Mouse (Mus musculus) bone marrow, adult 2 months (tissue): ENCODE data around the gene Hsf5. TPM values are rescaled to one million over a fixed set of nuclear protein-coding genes. Genes with fewer than 3 reads are reported as not detected.

Source experiments
- H3K27ac ChIP-seq: fragments of 200-500 bp; 2 replicates; pipeline ENCODE4 v1.5.1; 2012; ENCODE audit warnings: low read depth, mild to moderate bottlenecking, control low read depth, inconsistent platforms, low read length; ENCODE audit not compliant: control insufficient read depth, poor library complexity, insufficient read depth
- H3K4me1 ChIP-seq: fragments of 200-500 bp; 2 replicates; pipeline ENCODE4 v1.6.1; 2011; ENCODE audit warnings: low read length; ENCODE audit not compliant: control insufficient read depth, insufficient read depth
- H3K4me3 ChIP-seq: fragments of 200-500 bp; replicated peaks from 2 replicates; pipeline ENCODE3; 2011; ENCODE audit warnings: mild to moderate bottlenecking, low read depth, low read length, control low read depth; ENCODE audit not compliant: control insufficient read depth
- CTCF ChIP-seq: fragments of 200-500 bp; IDR thresholded peaks from 2 replicates; pipeline ENCODE4 v1.5.1; 2011; ENCODE audit warnings: low read length, control low read depth; ENCODE audit not compliant: control insufficient read depth, insufficient read depth
- POLR2A ChIP-seq: fragments of 200-500 bp; IDR thresholded peaks from 2 replicates; pipeline ENCODE4 v1.6.1; 2011; ENCODE audit warnings: low read depth, mild to moderate bottlenecking, control low read depth, low read length, borderline replicate concordance; ENCODE audit not compliant: control insufficient read depth
- WGBS: fragments of 180-500 bp; shearing (Covaris S2); methylation state at CpG from one replicate; pipeline ENCODE4 v1.1.7; 2018; 5-methylcytosine and 5-hydroxymethylcytosine counted together
- polyA plus RNA-seq: library from polyadenylated mRNA; stranded (reverse); fragments of >200 nt; gene quantifications from 2 replicates; pipeline ENCODE4 v1.2.4, GENCODE M21; 2011; ENCODE audit warnings: low replicate concordance; ENCODE audit not compliant: missing spikeins, insufficient read depth, insufficient read length

Hsf5 gene
- polyA plus RNA-seq, 1 experiment, result not detected

DNA sequence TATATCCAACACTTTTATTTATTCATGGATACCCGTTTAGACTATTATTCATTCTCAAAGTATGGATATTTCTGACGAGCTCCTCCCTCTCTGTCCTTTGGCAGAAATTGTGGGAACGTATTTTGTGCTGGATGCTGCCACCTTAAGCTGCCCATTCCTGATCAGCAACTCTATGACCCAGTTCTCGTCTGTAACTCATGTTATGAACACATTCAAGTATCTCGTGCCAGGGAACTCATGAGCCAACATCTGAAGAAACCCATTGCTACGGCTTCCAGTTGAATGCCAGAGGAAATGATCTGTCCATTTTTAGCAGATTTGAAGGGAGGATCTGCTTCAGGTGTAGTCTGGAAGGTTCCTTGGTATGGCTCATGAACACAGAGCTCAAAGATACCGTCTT lies 3.0 kb upstream of the Hsf5 start:
- no peak overlapping the region for H3K4me3 ChIP-seq
- H3K4me1 ChIP-seq, result no peaks in the 10 kb centered on the region; the same call in 1 of the 2 replicates
- 84% methylated on average over 7 of the region's 7 CpGs for WGBS
- TF ChIP-seq CTCF (no peak), POLR2A (no peak)
- H3K27ac ChIP-seq, result no peak overlapping the region

DNA sequence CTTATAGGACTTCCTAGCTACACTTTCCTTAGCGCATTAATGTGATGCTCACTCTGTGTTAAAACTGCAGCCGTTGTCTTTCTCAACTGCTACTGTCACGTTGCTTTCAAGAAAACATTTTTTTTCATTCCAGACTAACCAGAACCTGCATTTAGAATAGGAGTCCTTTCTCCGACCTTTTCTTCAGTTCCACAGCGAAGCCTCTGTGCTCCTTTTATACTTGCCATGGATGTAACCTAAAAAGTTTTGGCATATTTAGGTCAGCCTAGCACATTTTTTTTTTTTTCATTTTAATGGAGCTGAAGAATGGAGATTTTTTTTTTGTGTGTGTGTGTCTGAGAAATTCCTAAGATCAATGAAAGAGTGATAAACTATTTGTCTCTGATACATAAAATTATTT lies 1.4 kb upstream of the Hsf5 start:
- Histone ChIP-seq H3K4me1 (no peaks in the 10 kb centered on the region; the same call in 1 of the 2 replicates), H3K4me3 (no peak overlapping the region), H3K27ac (no peak overlapping the region)
- TF ChIP-seq CTCF, result no peak
- no peak for TF ChIP-seq POLR2A
- WGBS, result 92% methylated on average over 5 of the region's 5 CpGs

DNA sequence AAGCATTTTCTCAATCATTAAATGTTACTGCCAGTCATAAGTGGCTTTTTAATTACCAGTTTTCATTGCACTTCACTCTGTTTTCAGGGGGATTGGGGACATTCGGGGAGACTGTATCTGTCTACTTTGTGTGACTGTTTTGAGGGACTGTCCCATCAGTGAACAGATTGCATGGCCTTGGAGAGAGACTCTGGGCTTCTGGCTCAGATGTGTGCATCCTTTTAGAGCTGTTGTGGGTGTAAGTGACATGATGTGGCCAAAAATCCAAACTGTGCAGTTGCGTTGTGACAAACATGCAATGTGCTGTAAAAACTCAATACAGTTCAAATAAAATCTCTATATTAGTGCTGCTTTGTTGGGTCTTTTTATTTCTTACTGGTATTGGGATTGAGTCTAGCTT lies 1.0 kb upstream of the Hsf5 start:
- no peak overlapping the region for H3K27ac ChIP-seq
- no peak overlapping the region for H3K4me3 ChIP-seq
- TF ChIP-seq CTCF (no peak), POLR2A (no peak)
- no peaks in the 10 kb centered on the region; the same call in 1 of the 2 replicates for H3K4me1 ChIP-seq
- WGBS, result 96% methylated on average over 2 of the region's 2 CpGs

DNA sequence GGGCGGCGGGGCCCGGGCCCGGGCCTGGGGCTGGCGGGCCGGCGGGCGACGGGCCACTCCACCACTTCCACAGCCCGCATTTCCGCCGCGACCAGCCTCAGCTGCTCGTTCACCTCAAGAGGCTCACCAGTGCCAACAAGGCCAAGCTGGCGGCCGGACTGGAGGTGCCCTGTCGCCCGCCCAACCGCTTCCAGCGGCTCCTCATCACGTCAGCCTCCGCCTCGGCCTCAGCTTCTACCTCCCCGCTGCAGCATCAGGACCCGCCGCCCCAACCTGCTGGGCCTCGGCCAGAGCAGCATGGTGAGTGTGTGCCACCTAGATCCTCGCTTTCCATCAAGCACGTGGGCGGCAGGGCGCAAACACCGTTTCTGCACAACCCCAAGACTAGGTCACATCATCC lies 642 bp downstream of the Hsf5 start:
- H3K27ac ChIP-seq, result no peak overlapping the region
- no peaks in the 10 kb centered on the region; the same call in 1 of the 2 replicates for H3K4me1 ChIP-seq
- H3K4me3 ChIP-seq, result no peak overlapping the region
- no peak for TF ChIP-seq CTCF
- TF ChIP-seq POLR2A, result no peak; the same call in 1 of the 2 replicates
- WGBS, result 96% methylated on average over 32 of the region's 32 CpGs

DNA sequence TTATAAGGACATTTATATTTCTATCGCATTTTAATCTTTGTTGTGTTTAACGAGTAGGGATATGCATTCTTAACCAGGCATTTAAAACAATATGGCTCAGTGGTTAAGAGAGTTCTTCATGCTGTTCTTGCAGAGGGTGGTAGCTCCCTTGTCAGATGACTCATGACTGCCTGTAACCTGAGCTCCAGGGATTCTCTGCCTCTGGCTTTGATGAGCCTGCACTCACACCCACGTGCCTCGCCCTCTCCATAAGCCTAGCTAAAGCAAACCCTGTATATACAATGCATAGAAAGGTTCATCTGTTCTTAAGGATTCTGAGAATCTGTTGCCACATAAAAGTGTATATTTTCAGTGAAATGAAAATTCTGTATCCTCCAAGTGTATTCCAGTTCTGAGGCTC lies 6.2 kb downstream of the Hsf5 start:
- TF ChIP-seq POLR2A, result no peak
- TF ChIP-seq CTCF, result no peak
- Histone ChIP-seq H3K4me3 (no peak overlapping the region), H3K4me1 (no peaks in the 10 kb centered on the region), H3K27ac (no peak overlapping the region)
- WGBS, result 88% methylated on average over 4 of the region's 4 CpGs

DNA sequence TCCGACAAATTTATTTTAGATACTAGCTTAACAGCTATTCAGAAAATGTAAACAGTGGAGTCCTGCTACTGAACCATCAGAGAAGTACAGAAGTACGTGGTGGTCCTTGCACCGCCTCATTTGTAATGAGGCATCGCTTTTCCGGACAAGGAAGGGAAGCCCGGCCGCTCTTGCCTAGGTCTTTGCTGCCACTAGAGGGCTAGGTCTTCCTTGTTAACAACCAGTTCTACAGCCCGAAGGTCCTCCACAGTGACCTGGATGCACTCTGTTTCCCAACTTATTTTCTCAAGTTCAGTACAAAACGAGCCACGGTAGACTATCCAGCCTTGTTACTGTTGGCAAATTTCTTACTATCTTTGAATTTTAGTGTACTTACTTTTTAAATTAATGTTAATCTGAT lies 12.9 kb downstream of the Hsf5 start:
- TF ChIP-seq POLR2A (no peak), CTCF (peak; percentile 73)
- no peak overlapping the region for H3K4me3 ChIP-seq
- no peak overlapping the region for H3K27ac ChIP-seq
- no peaks in the 10 kb centered on the region for H3K4me1 ChIP-seq
- 8% methylated on average over 10 of the region's 10 CpGs for WGBS

DNA sequence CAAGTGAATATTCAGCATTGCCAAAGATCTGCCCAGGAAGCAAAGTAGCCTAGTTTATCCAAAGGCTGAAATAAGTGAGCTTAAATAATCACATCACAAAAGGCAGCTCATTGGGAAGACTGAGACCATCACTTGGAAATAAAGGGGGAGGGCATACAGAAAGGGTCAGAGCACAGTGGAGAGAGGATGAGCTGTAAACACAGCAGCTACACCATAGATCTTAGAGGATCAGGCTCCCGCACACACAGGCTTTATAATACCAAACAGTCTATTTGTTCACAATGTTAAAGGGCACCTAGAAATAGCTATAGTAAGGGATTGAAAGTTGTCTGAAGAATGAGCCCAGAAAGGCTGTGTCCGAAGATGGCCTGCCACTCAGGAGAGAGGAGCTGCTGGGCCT lies 21.8 kb downstream of the Hsf5 start:
- peak overlapping the region; percentile 62 for H3K4me3 ChIP-seq
- 39% methylated on average over 2 of the region's 2 CpGs for WGBS
- no peak for TF ChIP-seq CTCF
- TF ChIP-seq POLR2A, result no peak
- no peaks in the 10 kb centered on the region for H3K4me1 ChIP-seq
- H3K27ac ChIP-seq, result no peak overlapping the region

DNA sequence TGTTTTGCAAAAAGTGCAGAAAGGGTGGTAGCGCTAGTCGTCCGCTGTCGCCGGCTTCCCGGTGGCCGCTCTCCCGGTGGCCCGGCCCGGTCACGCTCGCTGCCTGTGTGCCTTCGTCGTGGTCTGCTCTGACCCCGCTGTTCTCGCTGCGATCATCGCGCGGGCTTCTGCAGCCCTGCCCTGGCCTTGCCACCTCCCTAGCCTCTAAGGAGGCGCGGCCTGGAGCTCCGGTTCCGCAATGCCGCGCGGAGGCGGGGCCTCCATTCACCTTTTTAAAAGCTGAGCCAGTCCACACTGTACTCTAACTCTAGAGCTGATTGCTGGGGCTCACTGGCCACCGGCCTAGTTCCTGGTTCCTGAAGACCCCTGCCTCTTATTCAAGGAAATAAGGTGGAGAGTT lies 22.2 kb downstream of the Hsf5 start:
- no peak overlapping the region; the same call in 1 of the 2 replicates for H3K27ac ChIP-seq
- peak overlapping the region; percentile 62 for H3K4me3 ChIP-seq
- WGBS, result under 1% methylated on average over 29 of the region's 29 CpGs
- peak; percentile 86; the same call in 1 of the 2 replicates for TF ChIP-seq POLR2A
- no peak for TF ChIP-seq CTCF
- no peaks in the 10 kb centered on the region for H3K4me1 ChIP-seq

DNA sequence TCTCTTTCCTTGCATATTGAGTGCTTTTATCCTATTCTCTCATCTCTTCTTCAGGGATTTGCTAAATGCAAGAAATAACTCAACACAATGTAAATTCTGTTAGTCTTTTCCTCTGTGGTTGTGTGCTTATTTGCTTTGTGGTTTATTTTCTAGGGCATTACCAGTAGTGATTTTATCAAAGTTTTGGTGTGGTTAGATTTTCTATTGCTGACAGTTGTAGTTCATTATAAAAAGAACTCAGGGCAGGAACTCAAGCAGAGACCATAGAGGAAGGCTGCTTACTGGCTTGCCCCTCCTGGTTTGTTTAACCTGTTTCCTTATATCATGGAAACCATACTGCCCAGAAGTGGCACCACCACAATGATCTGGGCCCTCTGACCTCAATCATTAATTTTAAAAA lies 25.9 kb downstream of the Hsf5 start:
- Histone ChIP-seq H3K27ac (no peak overlapping the region), H3K4me3 (no peak overlapping the region), H3K4me1 (no peaks in the 10 kb centered on the region)
- TF ChIP-seq CTCF, result no peak
- no peak for TF ChIP-seq POLR2A
